Mouse (Mus musculus) spleen, adult 2 months (tissue): Measurements from ENCODE around the gene Anks6.

Experiments
- CTCF ChIP-seq: fragments of 200-500 bp; IDR thresholded peaks from 2 replicates; pipeline ENCODE4 v1.5.1; 2011; ENCODE audit warnings: mild to moderate bottlenecking, inconsistent platforms; ENCODE audit not compliant: insufficient read depth, insufficient read length, insufficient replicate concordance; ENCODE audit errors: extremely low read depth
- POLR2A ChIP-seq: fragments of 200-500 bp; IDR thresholded peaks from 2 replicates; pipeline ENCODE4 v1.6.1; 2011; ENCODE audit warnings: low read depth, low read length, inconsistent platforms

DNA sequence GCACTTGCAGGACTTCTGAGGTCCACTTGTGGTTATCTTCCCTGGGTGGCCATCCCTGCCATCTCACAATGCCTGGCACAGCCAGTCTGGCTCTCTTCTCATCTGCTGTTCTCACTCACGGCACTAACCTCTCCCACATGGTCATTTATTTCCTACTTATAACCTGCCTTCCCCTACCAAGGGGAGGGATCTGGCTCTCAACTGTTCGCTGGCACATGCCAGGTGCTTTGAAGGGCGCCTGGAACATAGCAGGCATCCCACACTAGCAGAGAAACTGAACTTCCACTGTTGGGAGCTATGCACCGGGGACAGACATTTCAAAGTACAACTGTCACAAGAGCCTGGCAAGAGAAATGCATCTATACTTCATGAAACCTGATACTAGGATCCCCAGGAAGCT lies 9.5 kb downstream of the Anks6 start:
- no peak for TF ChIP-seq CTCF
- no peak for TF ChIP-seq POLR2A
